Mouse (Mus musculus): ENCODE measurements around the gene Serpina6.
A peak's percentile ranks its signal among the peaks of the same experiment; 100 is the strongest.
"Not testable (repeated sequence)": the region's sequence is repeated elsewhere in the genome, so short reads cannot be mapped to it uniquely, and the experiment has no call there.

Gene Serpina6

GRCm38 (mm10) chr12:103656848-103657626 lies at the start of gene Serpina6:
TSS of gene Serpina6 (minus strand) at chr12:103657212.
- DNase-seq: no peak

GRCm38 (mm10) chr12:103706113-103706512 lies 49.1 kb upstream of the Serpina6 start:
- DNase-seq: no peak

- DNase-seq: no peak
These were observed 48.5 kb upstream of the Serpina6 start for GRCm38 (mm10) chr12:103705547-103705946.

GRCm38 (mm10) chr12:103700144-103700750 lies 43.2 kb upstream of the Serpina6 start:
- no peak for DNase-seq

- DNase-seq: no peak
These were observed 38.4 kb upstream of the Serpina6 start, which contains the start of gene Serpina1f for GRCm38 (mm10) chr12:103695429-103695828. TSS of gene Serpina1f (minus strand) at chr12:103695529.

GRCm38 (mm10) chr12:103688221-103688814 lies 31.3 kb upstream of the Serpina6 start:
- DNase-seq: no peak

GRCm38 (mm10) chr12:103687021-103687420 lies 30.0 kb upstream of the Serpina6 start:
- DNase-seq: no peak

- DNase-seq: no peak
These were observed 29.0 kb upstream of the Serpina6 start for GRCm38 (mm10) chr12:103686050-103686449.

- no peak for DNase-seq
These were observed 28.4 kb upstream of the Serpina6 start for GRCm38 (mm10) chr12:103685386-103685785.

- DNase-seq: no peak
These were observed 26.8 kb upstream of the Serpina6 start for GRCm38 (mm10) chr12:103683775-103684174.

GRCm38 (mm10) chr12:103681739-103682138 lies 24.7 kb upstream of the Serpina6 start:
- no peak for DNase-seq

GRCm38 (mm10) chr12:103681169-103681568 lies 24.2 kb upstream of the Serpina6 start:
- DNase-seq: no peak

GRCm38 (mm10) chr12:103679853-103680252 lies 22.8 kb upstream of the Serpina6 start:
- DNase-seq: not testable (repeated sequence)

- no peak for DNase-seq
These were observed 19.0 kb upstream of the Serpina6 start, which contains the start of gene Serpina16 for GRCm38 (mm10) chr12:103676039-103676438. TSS of gene Serpina16 (minus strand) at chr12:103676139.

GRCm38 (mm10) chr12:103673179-103673578 lies 16.2 kb upstream of the Serpina6 start:
- DNase-seq: peak; percentile 44

GRCm38 (mm10) chr12:103671483-103671882 lies 14.5 kb upstream of the Serpina6 start:
- DNase-seq: no peak

GRCm38 (mm10) chr12:103670964-103671363 lies 14.0 kb upstream of the Serpina6 start:
- peak in 1 of 2 experiments; percentile 50 for DNase-seq

GRCm38 (mm10) chr12:103670344-103670743 lies 13.3 kb upstream of the Serpina6 start:
- peak in 1 of 2 experiments; percentile 41 for DNase-seq

- no peak for DNase-seq
These were observed 8.3 kb upstream of the Serpina6 start for GRCm38 (mm10) chr12:103665286-103665685.

- not testable (repeated sequence) for DNase-seq
These were observed 5.0 kb upstream of the Serpina6 start for GRCm38 (mm10) chr12:103662053-103662452.

GRCm38 (mm10) chr12:103660076-103660475 lies 3.1 kb upstream of the Serpina6 start:
- no peak for DNase-seq

- DNase-seq: no peak
These were observed 2.2 kb upstream of the Serpina6 start for GRCm38 (mm10) chr12:103659171-103659570.

- DNase-seq: no peak
These were observed 979 bp upstream of the Serpina6 start for GRCm38 (mm10) chr12:103657991-103658390.
